Mouse (Mus musculus) thymus, adult 2 months (tissue): ENCODE results near the gene Mrtfb. TPM values are rescaled to one million over a fixed set of nuclear protein-coding genes. Genes with fewer than 3 reads are reported as not detected.

ENCODE experiments used
- DNase-seq: peaks from one replicate; pipeline ENCODE4 v3.0.0; 2021
- H3K27ac ChIP-seq: fragments of 200-500 bp; 2 replicates; pipeline ENCODE4 v1.5.1; 2012; ENCODE audit warnings: low read length, control low read depth; ENCODE audit not compliant: control insufficient read depth, insufficient read depth
- H3K27me3 ChIP-seq: fragments of 200-500 bp; 2 replicates; pipeline ENCODE4 v1.6.1; 2012; ENCODE audit warnings: mild to moderate bottlenecking, low read length, moderate library complexity, mixed read lengths; ENCODE audit not compliant: control insufficient read depth, insufficient read depth
- H3K36me3 ChIP-seq: fragments of 200-500 bp; 2 replicates; pipeline ENCODE4 v1.6.1; 2012; ENCODE audit warnings: mild to moderate bottlenecking, low read length, moderate library complexity; ENCODE audit not compliant: control insufficient read depth, insufficient read depth
- H3K4me1 ChIP-seq: fragments of 200-500 bp; replicated peaks from 2 replicates; pipeline ENCODE4 v1.6.1; 2012; ENCODE audit warnings: low read length; ENCODE audit not compliant: control insufficient read depth, insufficient read depth
- H3K4me3 ChIP-seq: fragments of 200-500 bp; 2 replicates; pipeline ENCODE4 v1.5.1; 2012; ENCODE audit warnings: mild to moderate bottlenecking, low read length, control low read depth, moderate library complexity; ENCODE audit not compliant: control insufficient read depth, insufficient read depth
- CTCF ChIP-seq: fragments of 200-500 bp; IDR thresholded peaks from 2 replicates; pipeline ENCODE4 v1.5.1; 2012; ENCODE audit warnings: mild to moderate bottlenecking, control low read depth, low read length, moderate library complexity, borderline replicate concordance; ENCODE audit not compliant: control insufficient read depth, poor library complexity, insufficient read depth; ENCODE audit errors: extremely low read depth
- POLR2A ChIP-seq: fragments of 200-500 bp; IDR thresholded peaks from 2 replicates; pipeline ENCODE4 v1.6.1; 2012; ENCODE audit warnings: mild to moderate bottlenecking, low read length, control low read depth, moderate library complexity; ENCODE audit not compliant: control insufficient read depth, poor library complexity, insufficient read depth; ENCODE audit errors: extremely low read depth
- WGBS: fragments of 180-500 bp; shearing (Covaris S2); methylation state at CpG from one replicate; pipeline ENCODE4 v1.1.7; 2018; 5-methylcytosine and 5-hydroxymethylcytosine counted together
- polyA plus RNA-seq: library from polyadenylated mRNA; depleted of rRNA; stranded (reverse); fragments of >200 nt; gene quantifications from 2 replicates; pipeline ENCODE4 v1.2.3, GENCODE M21; 2012

The Mrtfb gene
- polyA plus RNA-seq, 1 experiment, result 8.5 TPM

GRCm38 (mm10) chr16:13405403-13405802 lies 149.1 kb downstream of the Mrtfb start:
- Histone ChIP-seq H3K4me3 (no peak overlapping the region), H3K27me3 (no peaks in the 10 kb centered on the region), H3K27ac (no peak overlapping the region), H3K36me3 (peaks cover 5% of the 10 kb centered on the region; the same call in 1 of the 2 replicates), H3K4me1 (no peaks in the 10 kb centered on the region)
- DNase-seq, result no peak
- 95% methylated on average over 2 of the region's 2 CpGs for WGBS
- TF ChIP-seq POLR2A (no peak), CTCF (no peak)

GRCm38 (mm10) chr16:13409530-13410163 lies 153.4 kb downstream of the Mrtfb start:
- Histone ChIP-seq H3K36me3 (no peaks in the 10 kb centered on the region), H3K4me3 (no peak overlapping the region), H3K4me1 (no peaks in the 10 kb centered on the region), H3K27me3 (no peaks in the 10 kb centered on the region), H3K27ac (no peak overlapping the region)
- peak; percentile 29 for DNase-seq
- WGBS, result 89% methylated on average over 4 of the region's 4 CpGs
- TF ChIP-seq POLR2A (no peak), CTCF (no peak)

- Histone ChIP-seq H3K36me3 (no peaks in the 10 kb centered on the region), H3K4me1 (no peaks in the 10 kb centered on the region), H3K27me3 (no peaks in the 10 kb centered on the region), H3K27ac (no peak overlapping the region), H3K4me3 (no peak overlapping the region)
- no peak for DNase-seq
- TF ChIP-seq POLR2A, result no peak
- no peak for TF ChIP-seq CTCF
- WGBS, result 93% methylated on average over 2 of the region's 2 CpGs
These were observed 154.5 kb downstream of the Mrtfb start for GRCm38 (mm10) chr16:13410760-13411159.

- Histone ChIP-seq H3K4me1 (no peaks in the 10 kb centered on the region), H3K36me3 (no peaks in the 10 kb centered on the region), H3K4me3 (no peak overlapping the region), H3K27me3 (no peaks in the 10 kb centered on the region), H3K27ac (no peak overlapping the region)
- TF ChIP-seq POLR2A (no peak), CTCF (no peak)
- WGBS, result 96% methylated on average over 4 of the region's 4 CpGs
- no peak for DNase-seq
These were observed 155.2 kb downstream of the Mrtfb start for GRCm38 (mm10) chr16:13411531-13411930.

- Histone ChIP-seq H3K4me1 (no peaks in the 10 kb centered on the region), H3K36me3 (no peaks in the 10 kb centered on the region), H3K27ac (no peak overlapping the region), H3K27me3 (no peaks in the 10 kb centered on the region), H3K4me3 (no peak overlapping the region)
- 93% methylated on average over 7 of the region's 7 CpGs for WGBS
- DNase-seq, result no peak
- TF ChIP-seq POLR2A (no peak), CTCF (no peak)
These were observed 158.3 kb downstream of the Mrtfb start for GRCm38 (mm10) chr16:13414566-13414965.

GRCm38 (mm10) chr16:13414972-13415371 lies 158.7 kb downstream of the Mrtfb start:
- no peak for DNase-seq
- H3K27me3 ChIP-seq, result no peaks in the 10 kb centered on the region
- WGBS, result 96% methylated on average over 4 of the region's 4 CpGs
- H3K36me3 ChIP-seq, result no peaks in the 10 kb centered on the region
- no peak for TF ChIP-seq POLR2A
- no peak for TF ChIP-seq CTCF
- H3K27ac ChIP-seq, result no peak overlapping the region
- H3K4me3 ChIP-seq, result no peak overlapping the region
- H3K4me1 ChIP-seq, result no peaks in the 10 kb centered on the region

GRCm38 (mm10) chr16:13415465-13415864 lies 159.2 kb downstream of the Mrtfb start:
- no peak overlapping the region for H3K4me3 ChIP-seq
- no peaks in the 10 kb centered on the region for H3K4me1 ChIP-seq
- no peak for DNase-seq
- TF ChIP-seq POLR2A, result no peak
- TF ChIP-seq CTCF, result no peak
- no peaks in the 10 kb centered on the region for H3K36me3 ChIP-seq
- 98% methylated on average over 6 of the region's 6 CpGs for WGBS
- H3K27ac ChIP-seq, result no peak overlapping the region
- H3K27me3 ChIP-seq, result no peaks in the 10 kb centered on the region
